Mouse (Mus musculus) lung, adult 2 months (tissue): ENCODE data around the gene U2af1. TPM values are rescaled to one million over a fixed set of nuclear protein-coding genes. Genes with fewer than 3 reads are reported as not detected.

ENCODE experiments used
- DNase-seq: peaks from one replicate; pipeline ENCODE4 v3.0.0; 2022
- H3K4me1 ChIP-seq: fragments of 200-500 bp; 2 replicates; pipeline ENCODE4 v1.6.1; 2011; ENCODE audit warnings: low read length; ENCODE audit not compliant: control insufficient read depth, insufficient read depth
- H3K4me3 ChIP-seq: fragments of 200-500 bp; replicated peaks from 2 replicates; pipeline ENCODE3; 2011; ENCODE audit warnings: low read depth, mild to moderate bottlenecking, control low read depth, low read length; ENCODE audit errors: extremely low read depth
- CTCF ChIP-seq: fragments of 200-500 bp; IDR thresholded peaks from 2 replicates; pipeline ENCODE4 v1.5.1; 2011; ENCODE audit warnings: mild to moderate bottlenecking, low read length, control low read depth; ENCODE audit not compliant: insufficient read depth
- POLR2A ChIP-seq: fragments of 200-500 bp; IDR thresholded peaks from 2 replicates; pipeline ENCODE4 v1.6.1; 2011; ENCODE audit warnings: low read depth, mild to moderate bottlenecking, control low read depth, low read length, borderline replicate concordance; ENCODE audit errors: extremely low read depth
- WGBS: fragments of 180-500 bp; shearing (Covaris S2); methylation state at CpG from one replicate; pipeline ENCODE4 v1.1.7; 2018; 5-methylcytosine and 5-hydroxymethylcytosine counted together
- polyA plus RNA-seq: library from polyadenylated mRNA; depleted of rRNA; stranded (reverse); fragments of >200 nt; gene quantifications from 2 replicates; pipeline ENCODE4 v1.2.3, GENCODE M21; 2012; rRNA removed

Gene U2af1
- polyA plus RNA-seq, 1 experiment: 49.0 TPM

DNA sequence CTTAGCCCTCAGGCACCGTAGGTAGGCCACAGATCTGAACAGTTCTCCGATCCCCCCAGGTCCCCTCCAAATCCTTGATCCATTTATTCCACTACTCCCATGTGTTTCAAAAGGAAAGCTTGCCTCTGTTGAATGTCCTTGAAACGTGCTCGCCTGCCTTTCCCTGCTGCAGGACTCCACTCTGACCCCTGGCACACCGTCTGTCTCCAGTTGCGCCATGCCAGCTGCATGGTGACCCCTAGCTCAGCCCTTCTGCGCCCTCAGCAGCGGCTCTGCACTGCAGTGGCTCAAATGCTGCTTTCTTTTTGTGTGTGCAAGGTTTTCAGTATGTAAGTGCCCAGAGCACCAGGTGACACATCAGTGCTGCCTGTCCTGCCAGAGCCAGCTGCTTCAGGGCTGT lies 60.1 kb downstream of the U2af1 start:
- WGBS: 87% methylated on average over 8 of the region's 8 CpGs
- TF ChIP-seq POLR2A (no peak), CTCF (no peak)
- no peak for DNase-seq

DNA sequence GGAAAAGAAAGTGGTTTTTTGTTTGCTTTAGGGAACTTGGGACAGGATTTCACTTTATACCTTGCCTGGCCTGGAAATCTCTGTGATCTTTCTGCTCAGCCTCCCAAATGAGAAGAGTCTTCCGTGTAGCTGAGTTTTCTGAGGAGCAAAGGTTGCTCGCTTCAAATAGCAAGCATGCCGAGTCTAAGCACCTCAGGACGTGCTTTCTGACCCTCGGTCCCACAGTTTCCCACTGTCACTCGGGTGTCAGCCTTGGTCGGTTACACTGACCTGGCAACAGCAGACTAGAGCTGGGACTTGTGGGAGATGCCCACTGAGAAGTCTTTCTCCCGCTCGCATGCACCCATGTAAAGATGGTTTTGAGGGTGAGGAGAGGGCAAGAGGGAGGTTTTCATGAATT lies 60.7 kb downstream of the U2af1 start:
- Histone ChIP-seq H3K4me3 (no peak overlapping the region), H3K4me1 (no peaks in the 10 kb centered on the region)
- DNase-seq: no peak
- TF ChIP-seq POLR2A: no peak
- TF ChIP-seq CTCF: no peak
- 94% methylated on average over 9 of the region's 9 CpGs for WGBS

More for the DNA sequence above, 60.1 kb downstream of the U2af1 start:
- Histone ChIP-seq H3K4me3 (no peak overlapping the region), H3K4me1 (no peaks in the 10 kb centered on the region)

Other genes with a start within 250 kb of the U2af1 start
- 20.1 and 20.6 TPM in 2 replicates for gene Wdr4, start 138.9 kb downstream of the U2af1 start, polyA plus RNA-seq
- gene Ndufv3, start 138.8 kb downstream of the U2af1 start, polyA plus RNA-seq: 79.5 and 101 TPM in 2 replicates
- 22.9 and 26.8 TPM in 2 replicates for gene Pknox1, start 94.2 kb downstream of the U2af1 start, polyA plus RNA-seq
- 5.5 and 6.3 TPM in 2 replicates for gene Cbs, start 21.7 kb downstream of the U2af1 start, polyA plus RNA-seq
- 2.5 and 2.9 TPM in 2 replicates for gene Cryaa, start 18.9 kb upstream of the U2af1 start, polyA plus RNA-seq
- 60.5 and 87.9 TPM in 2 replicates for gene Sik1, start 196.9 kb upstream of the U2af1 start, polyA plus RNA-seq